Mouse (Mus musculus) liver, embryonic 14.5 days (tissue): ENCODE results near the gene Nprl2. TPM values are rescaled to one million over a fixed set of nuclear protein-coding genes. Genes with fewer than 3 reads are reported as not detected.

Experiments used
- ATAC-seq: fragments of 200-750 bp; cut with Nextera tagmentation; 2 replicates; pipeline ENCODE4 v1.8.0; 2017; ENCODE audit warnings: moderate number of reproducible peaks, mild to moderate bottlenecking, moderate library complexity; ENCODE audit not compliant: insufficient read depth
- DNase-seq, 3 experiments: peaks; one replicate each; pipeline ENCODE4 v3.0.0-alpha.2; 2012 to 2013; ENCODE audit warnings: low read depth in 3 of 3, low spot score in 3 of 3
- H3K27ac ChIP-seq: fragments of 300-500 bp; sonication (generic); 2 replicates; pipeline ENCODE4 v1.5.1; 2014; ENCODE audit warnings: moderate library complexity, mild to moderate bottlenecking, control low read depth, inconsistent platforms
- H3K27me3 ChIP-seq: fragments of 300-500 bp; sonication (generic); 2 replicates; pipeline ENCODE4 v1.6.1; 2014; ENCODE audit warnings: mild to moderate bottlenecking, low read length, moderate library complexity; ENCODE audit not compliant: control insufficient read depth, insufficient read depth
- H3K36me3 ChIP-seq: fragments of 300-500 bp; sonication (generic); replicated peaks from 2 replicates; pipeline ENCODE4 v1.6.1; 2014; ENCODE audit warnings: low read depth; ENCODE audit not compliant: control insufficient read depth, insufficient read depth
- H3K4me1 ChIP-seq, 2 experiments: fragments of 200-500 bp in 1 of 2; fragments of 300-500 bp in 1 of 2; sonication (generic) in 1 of 2; replicated peaks; 2 replicates each; pipeline ENCODE4 v1.6.1; 2012 to 2014; ENCODE audit warnings: antibody characterized with exemption in 1 of 2, inconsistent platforms in 1 of 2, low read length in 1 of 2; ENCODE audit not compliant: control insufficient read depth in 2 of 2, insufficient read depth in 2 of 2
- H3K4me2 ChIP-seq: fragments of 300-500 bp; sonication (generic); 2 replicates; pipeline ENCODE4 v1.6.1; 2014; ENCODE audit warnings: low read depth, mild to moderate bottlenecking, control low read depth, moderate library complexity
- H3K4me3 ChIP-seq, 2 experiments: fragments of 200-500 bp in 1 of 2; fragments of 300-500 bp in 1 of 2; sonication (generic) in 1 of 2; 2 replicates each; pipeline ENCODE4 v1.5.1; 2012 to 2014; ENCODE audit warnings: low read depth in 2 of 2, low read length in 2 of 2, mild to moderate bottlenecking in 2 of 2, control low read depth in 1 of 2, inconsistent platforms in 1 of 2, moderate library complexity in 1 of 2; ENCODE audit not compliant: insufficient read depth in 1 of 2
- H3K9ac ChIP-seq: fragments of 300-500 bp; sonication (generic); replicated peaks from 2 replicates; pipeline ENCODE4 v1.6.1; 2014; ENCODE audit warnings: mild to moderate bottlenecking, control low read depth, moderate library complexity
- H3K9me3 ChIP-seq: fragments of 300-500 bp; sonication (generic); 2 replicates; pipeline ENCODE4 v1.6.1; 2016; ENCODE audit warnings: low read length, mixed read lengths; ENCODE audit not compliant: control insufficient read depth
- CTCF ChIP-seq: IDR thresholded peaks from 2 replicates; pipeline ENCODE4 v1.5.1; 2016; ENCODE audit warnings: antibody characterized with exemption, low read depth, control low read depth
- EP300 ChIP-seq: IDR thresholded peaks from 2 replicates; pipeline ENCODE4 v1.6.1; 2016; ENCODE audit warnings: antibody characterized with exemption, low read depth
- WGBS: fragments of 180-500 bp; shearing (Covaris S2); extraction: QIAGEN DNeasy Blood & Tissue Kit; methylation state at CpG from one replicate; pipeline ENCODE4 v1.1.7; 2014; ENCODE audit not compliant: insufficient replicate concordance; 5-methylcytosine and 5-hydroxymethylcytosine counted together
- polyA plus RNA-seq, 2 experiments: library from polyadenylated mRNA; depleted of rRNA in 1 of 2; stranded (reverse) in 1 of 2; unstranded in 1 of 2; fragments of >200 nt; fragmentation: Nextera tagmentation in 1 of 2; extraction: Ambion mirVana in 1 of 2; gene quantifications; 2 replicates each; pipeline versions ENCODE4 v1.2.1 to v1.2.3; 2012 to 2014

The Nprl2 gene
- polyA plus RNA-seq, 2 experiments, result 9.2 to 10.5 TPM

- Histone ChIP-seq H3K27ac (no peak overlapping the region), H3K4me1 (peaks cover 22 to 33% of the 10 kb centered on the region in 2 experiments), H3K4me2 (no peak overlapping the region), H3K27me3 (no peaks in the 10 kb centered on the region), H3K9ac (no peak overlapping the region), H3K36me3 (no peaks in the 10 kb centered on the region; the same call in 1 of the 2 replicates), H3K9me3 (no peaks in the 10 kb centered on the region), H3K4me3 (no peak overlapping the region)
- TF ChIP-seq CTCF (no peak), EP300 (no peak)
- DNase-seq (no peak), ATAC-seq (no peak)
- 84% methylated on average over 14 of the region's 14 CpGs for WGBS
Observed at GRCm38 (mm10) chr9:107583174-107583573, 41.1 kb downstream of the Nprl2 start.

DNA sequence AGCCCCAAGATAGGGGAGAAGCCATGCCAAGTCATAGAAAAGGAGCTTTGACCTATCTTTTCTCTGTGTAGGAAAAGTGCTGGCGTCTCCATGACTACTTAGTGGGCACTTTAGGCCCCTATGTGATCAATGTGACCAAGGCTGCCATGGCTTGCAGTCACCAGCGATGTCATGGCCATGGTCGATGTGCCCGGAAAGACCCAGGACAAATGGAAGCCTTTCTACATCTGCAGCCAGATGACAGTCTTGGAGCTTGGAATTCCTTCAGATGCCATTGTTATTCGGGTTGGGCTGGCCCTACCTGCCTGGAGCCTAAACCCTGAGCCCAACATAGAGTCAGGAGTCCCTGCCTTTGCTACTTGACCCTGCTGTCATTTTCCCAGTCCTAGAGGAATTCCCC, 44.5 kb downstream of the Nprl2 start:
- H3K27me3 ChIP-seq, result no peaks in the 10 kb centered on the region
- 80% methylated on average over 5 of the region's 5 CpGs for WGBS
- H3K27ac ChIP-seq, result peak overlapping the region; percentile 99
- peak overlapping the region; percentile 76 for H3K4me2 ChIP-seq
- H3K36me3 ChIP-seq, result peaks cover 29% of the 10 kb centered on the region
- H3K4me3 ChIP-seq, result peak overlapping the region; percentile 56 to 98
- TF ChIP-seq EP300 (no peak), CTCF (no peak)
- no peaks in the 10 kb centered on the region for H3K9me3 ChIP-seq
- H3K4me1 ChIP-seq, result peaks cover 32 to 39% of the 10 kb centered on the region in 2 experiments
- peak overlapping the region; percentile 91 for H3K9ac ChIP-seq
- no peak for DNase-seq
- ATAC-seq, result no peak

DNA sequence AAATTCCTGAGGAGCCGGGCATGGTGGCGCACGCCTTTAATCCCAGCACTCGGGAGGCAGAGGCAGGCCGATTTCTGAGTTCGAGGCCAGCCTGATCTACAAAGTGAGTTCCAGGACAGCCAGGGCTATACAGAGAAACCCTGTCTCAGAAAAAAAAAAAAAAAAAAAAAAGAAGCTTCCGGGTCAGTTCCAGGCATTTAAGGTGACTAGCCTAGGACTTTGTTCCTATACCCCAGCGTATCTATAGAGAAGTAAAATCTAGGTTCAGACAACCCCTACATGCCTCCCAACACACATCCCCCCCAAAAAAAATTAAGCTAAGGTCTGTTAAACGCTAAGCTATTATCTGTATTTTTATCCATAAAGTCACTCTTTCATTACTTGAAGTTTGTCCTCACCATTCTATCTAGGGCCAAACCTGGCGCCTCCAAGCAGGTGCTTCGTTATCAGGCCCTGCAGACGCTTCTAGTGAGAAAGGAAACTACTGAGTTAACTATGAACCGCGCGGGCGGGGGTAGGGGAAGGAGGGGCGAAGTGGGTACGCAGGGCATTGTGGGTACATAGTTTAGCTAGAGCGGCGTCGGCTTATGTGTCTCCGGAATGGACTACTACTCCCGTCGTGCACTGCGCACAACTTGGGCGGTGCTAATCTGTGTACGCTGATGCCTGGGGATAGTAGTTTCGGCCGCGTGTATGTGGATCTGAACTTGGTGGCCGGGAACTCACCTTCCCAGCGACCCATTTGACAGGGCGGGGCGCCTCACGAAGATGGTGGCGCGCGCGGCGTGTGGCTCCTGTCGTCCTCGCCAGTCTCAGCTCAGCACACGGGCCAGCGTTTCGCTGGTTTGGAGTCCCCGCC, 45.2 kb downstream of the Nprl2 start, which contains the start of gene Ifrd2:
Gene Ifrd2 (plus strand): TSS at position 669 of the 859 bp plus-strand sequence.
- 6% methylated on average over 46 of the region's 46 CpGs for WGBS
- peak within 1 kb of the TSS; percentile 99 for H3K27ac ChIP-seq
- peak; percentile 99 to 100 (median 100) for DNase-seq
- peak within 1 kb of the TSS; percentile 91 for H3K9ac ChIP-seq
- peaks cover 36% of the 10 kb centered on the region for H3K36me3 ChIP-seq
- no peaks in the 10 kb centered on the region for H3K9me3 ChIP-seq
- H3K4me1 ChIP-seq, result peaks cover 27 to 33% of the 10 kb centered on the region in 2 experiments
- peak within 1 kb of the TSS; percentile 83 to 98 for H3K4me3 ChIP-seq
- peak; percentile 95 for TF ChIP-seq EP300
- no peak for TF ChIP-seq CTCF
- peak within 1 kb of the TSS; percentile 97 for H3K4me2 ChIP-seq
- peak; percentile 90 for ATAC-seq
- no peaks in the 10 kb centered on the region for H3K27me3 ChIP-seq

DNA sequence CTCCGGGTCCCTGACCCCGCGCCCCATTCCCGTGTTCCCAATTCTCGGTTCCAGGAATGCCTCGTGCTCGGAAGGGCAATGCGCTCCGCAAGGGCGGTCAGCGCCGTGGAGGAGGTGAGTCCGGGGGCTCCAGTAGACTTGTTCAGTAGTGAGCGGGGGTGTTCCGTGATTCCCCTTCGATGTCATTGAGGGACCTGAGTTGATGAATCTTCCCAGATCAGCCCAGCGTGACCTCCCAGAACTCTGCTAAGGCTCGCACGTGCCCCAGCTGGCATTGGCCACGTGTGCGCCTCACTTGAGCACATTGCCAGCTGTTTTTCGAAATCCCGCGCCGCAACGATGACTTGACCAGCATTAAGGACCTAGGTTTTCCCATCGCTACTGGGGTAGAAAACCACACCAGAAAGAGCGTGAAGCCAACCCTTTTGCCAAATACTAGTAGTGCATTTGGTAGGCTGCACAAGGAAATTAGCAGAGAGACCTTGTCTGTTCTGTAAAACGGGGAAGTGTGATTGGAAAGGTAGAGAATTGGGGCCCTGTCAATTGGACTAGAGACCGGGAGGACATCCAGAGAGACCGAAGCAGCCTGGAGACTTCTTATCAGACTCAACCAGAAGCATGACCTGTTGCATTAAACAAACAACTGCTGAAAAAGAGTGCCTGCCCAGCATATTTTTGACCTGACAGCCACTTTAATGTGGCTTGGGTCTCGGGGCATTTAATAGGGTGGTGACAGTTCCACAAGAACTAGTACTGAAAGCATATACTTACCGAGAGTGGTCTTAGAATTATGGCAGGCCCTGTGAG, 46.0 kb downstream of the Nprl2 start:
- Histone ChIP-seq H3K9ac (peak overlapping the region; percentile 90), H3K27me3 (no peaks in the 10 kb centered on the region), H3K4me2 (peak overlapping the region; percentile 97), H3K4me3 (peak overlapping the region; percentile 83 to 98), H3K27ac (peak overlapping the region; percentile 97), H3K36me3 (peaks cover 44% of the 10 kb centered on the region), H3K4me1 (peaks cover 24 to 28% of the 10 kb centered on the region in 2 experiments), H3K9me3 (no peaks in the 10 kb centered on the region)
- TF ChIP-seq EP300 (peak; percentile 72), CTCF (no peak)
- ATAC-seq, result peak; percentile 21
- peak; percentile 73 to 79 (median 77) for DNase-seq
- under 1% methylated on average over 33 of the region's 33 CpGs for WGBS
